Mouse (Mus musculus): ENCODE measurements around the gene Sell. TPM values are rescaled to one million over a fixed set of nuclear protein-coding genes. Genes with fewer than 3 reads are reported as not detected.

Sell gene
- total RNA-seq, 2 experiments from 2014 or later, result 0.16 TPM; not detected in 1

DNA sequence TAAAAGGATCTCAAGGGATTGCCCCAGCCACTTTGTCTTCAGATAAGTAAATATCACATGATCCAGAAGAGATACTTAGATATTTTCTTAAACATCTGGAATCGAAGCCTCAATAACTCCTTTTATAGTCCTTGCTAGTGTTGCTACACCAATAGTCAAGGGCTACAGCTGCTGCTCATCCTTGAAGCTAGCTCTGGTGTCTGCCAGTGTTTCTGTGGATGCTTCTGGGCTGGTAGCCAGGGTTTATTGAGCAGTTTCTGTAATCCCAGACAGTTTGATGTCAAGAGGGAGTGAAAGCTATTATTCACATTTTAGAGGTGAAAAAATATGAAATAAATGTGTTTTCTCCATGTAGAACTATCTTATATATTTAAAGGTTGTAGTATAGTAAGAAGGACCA, 70.8 kb downstream of the Sell start:
- DNase-seq (ENCODE audit: low spot score in 2 of 2), result no peak

Other genes starting within 250 kb of the Sell start
- 10 to 100 TPM; 21.6 to 22.8 TPM for gene Scyl3, start 132.9 kb upstream of the Sell start, total RNA-seq (2021)
- 1 to 10 TPM; 2.0 to 2.3 TPM for gene BC055324, start 67.2 kb upstream of the Sell start, total RNA-seq (2021)
- gene Mettl18, start 67.1 kb upstream of the Sell start, total RNA-seq (2021), result 1 to 10 TPM; 4.5 to 4.7 TPM
- gene Sele, start 13.7 kb upstream of the Sell start, total RNA-seq (2021), result not detected
- under 1 TPM in 1 of 2 experiments, not detected in 1; 0.16 TPM for gene Selp, start 53.3 kb downstream of the Sell start, total RNA-seq (2021)
- gene F5, start 89.9 kb downstream of the Sell start, total RNA-seq (2021), result 1 to 10 TPM in 1 of 2 experiments, under 1 TPM in 1; 0.40 to 1.4 TPM
- gene Slc19a2, start 187.1 kb downstream of the Sell start, total RNA-seq (2021), result 10 to 100 TPM in 1 of 2 experiments, 1 to 10 TPM in 1; 9.8 to 10.1 TPM
- 10 to 100 TPM; 20.2 TPM for gene Ccdc181, start 213.6 kb downstream of the Sell start, total RNA-seq (2021)
- 10 to 100 TPM; 21.7 to 23.8 TPM for gene Nme7, start 242.1 kb downstream of the Sell start, total RNA-seq (2021)
- gene Blzf1, start 245.5 kb downstream of the Sell start, total RNA-seq (2021), result 10 to 100 TPM; 25.8 to 29.8 TPM

Data from layer of hippocampus, postnatal 10 days (tissue).